Mouse (Mus musculus) hindbrain, postnatal 0 days (tissue): ENCODE results near the gene Ubtd1. TPM values are rescaled to one million over a fixed set of nuclear protein-coding genes. Genes with fewer than 3 reads are reported as not detected.

ENCODE experiments used
- ATAC-seq: fragments of 200-750 bp; cut with Nextera tagmentation; 2 replicates; pipeline ENCODE4 v1.8.0; 2017; ENCODE audit warnings: mild to moderate bottlenecking, moderate TSS enrichment, moderate library complexity
- DNase-seq: peaks from one replicate; pipeline ENCODE4 v3.0.0-alpha.2; 2015; ENCODE audit warnings: low spot score
- H3K27ac ChIP-seq: fragments of 300-500 bp; sonication (generic); 2 replicates; pipeline ENCODE4 v1.5.1; 2014; ENCODE audit warnings: mild to moderate bottlenecking
- H3K27me3 ChIP-seq: fragments of 300-500 bp; sonication (generic); 2 replicates; pipeline ENCODE4 v1.6.1; 2014; ENCODE audit warnings: low read length, mixed read lengths; ENCODE audit not compliant: insufficient read depth
- H3K36me3 ChIP-seq: fragments of 300-500 bp; sonication (generic); 2 replicates; pipeline ENCODE4 v1.6.1; 2014; ENCODE audit warnings: low read length, mixed read lengths; ENCODE audit not compliant: insufficient read depth
- H3K4me1 ChIP-seq: fragments of 300-500 bp; sonication (generic); 2 replicates; pipeline ENCODE4 v1.6.1; 2014; ENCODE audit warnings: antibody characterized with exemption, low read length, mixed read lengths; ENCODE audit not compliant: insufficient read depth
- H3K4me2 ChIP-seq: fragments of 300-500 bp; sonication (generic); 2 replicates; pipeline ENCODE4 v1.6.1; 2014; ENCODE audit warnings: low read depth, mild to moderate bottlenecking, low read length, moderate library complexity, mixed read lengths
- H3K4me3 ChIP-seq: fragments of 300-500 bp; sonication (generic); 2 replicates; pipeline ENCODE4 v1.5.1; 2014; ENCODE audit warnings: low read length
- H3K9ac ChIP-seq: fragments of 300-500 bp; sonication (generic); replicated peaks from 2 replicates; pipeline ENCODE4 v1.6.1; 2014; ENCODE audit warnings: mild to moderate bottlenecking, low read length, moderate library complexity, mixed read lengths
- H3K9me3 ChIP-seq: fragments of 300-500 bp; sonication (generic); 2 replicates; pipeline ENCODE4 v1.6.1; 2016; ENCODE audit warnings: low read length, mixed read lengths
- CTCF ChIP-seq: IDR thresholded peaks from 2 replicates; pipeline ENCODE4 v1.5.1; 2016; ENCODE audit warnings: antibody characterized with exemption, control low read depth, low read depth
- WGBS: fragments of 180-500 bp; shearing (Covaris S2); extraction: QIAGEN DNeasy Blood & Tissue Kit; methylation state at CpG from one replicate; pipeline ENCODE4 v1.1.7; 2014; 5-methylcytosine and 5-hydroxymethylcytosine counted together
- polyA plus RNA-seq: library from polyadenylated mRNA; unstranded; fragments of >200 nt; fragmentation: Nextera tagmentation; extraction: Ambion mirVana; gene quantifications from 2 replicates; pipeline ENCODE4 v1.2.1, GENCODE M21; 2015
- total RNA-seq: library from RNA; depleted of rRNA; stranded (reverse); fragments of >200 nt; gene quantifications from 2 replicates; pipeline ENCODE4 v1.2.3, GENCODE M21; 2014; rRNA removed

Ubtd1 gene
- total RNA-seq (19.9 and 22.4 TPM in 2 replicates), polyA plus RNA-seq (13.4 and 14.1 TPM in 2 replicates)

DNA sequence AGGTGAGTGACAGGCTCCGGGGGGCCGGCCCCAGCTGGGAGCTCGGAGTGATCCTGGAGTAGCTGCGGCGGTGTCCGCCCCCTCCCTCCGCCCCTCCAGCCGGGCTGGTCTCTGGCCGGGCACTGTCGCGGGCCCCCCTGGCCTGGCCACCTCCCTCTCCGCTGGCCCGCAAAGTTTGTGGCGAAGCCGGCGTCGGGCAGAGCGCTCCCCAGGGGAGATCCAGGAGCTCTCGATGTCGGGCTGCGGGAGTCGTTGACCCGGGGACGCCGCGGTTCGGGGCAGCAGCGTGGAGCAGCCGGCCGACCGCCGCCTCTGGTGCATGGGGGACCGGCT, at the start of gene Ubtd1:
Gene Ubtd1, plus strand, starts transcription at position 169 of the 333 bp plus-strand sequence.
- no peak for DNase-seq
- no peaks in the 10 kb centered on the region for H3K36me3 ChIP-seq
- WGBS: 1% methylated on average over 25 of the region's 33 CpGs
- ATAC-seq: no peak
- H3K4me2 ChIP-seq: peak within 1 kb of the TSS; percentile 93
- H3K9me3 ChIP-seq: no peaks in the 10 kb centered on the region
- H3K4me1 ChIP-seq: peaks cover 3% of the 10 kb centered on the region; the same call in 1 of the 2 replicates
- no peak for TF ChIP-seq CTCF
- no peaks in the 10 kb centered on the region for H3K27me3 ChIP-seq
- peak within 1 kb of the TSS; percentile 73 for H3K4me3 ChIP-seq
- H3K9ac ChIP-seq: peak within 1 kb of the TSS; percentile 64
- peak within 1 kb of the TSS; percentile 79 for H3K27ac ChIP-seq

DNA sequence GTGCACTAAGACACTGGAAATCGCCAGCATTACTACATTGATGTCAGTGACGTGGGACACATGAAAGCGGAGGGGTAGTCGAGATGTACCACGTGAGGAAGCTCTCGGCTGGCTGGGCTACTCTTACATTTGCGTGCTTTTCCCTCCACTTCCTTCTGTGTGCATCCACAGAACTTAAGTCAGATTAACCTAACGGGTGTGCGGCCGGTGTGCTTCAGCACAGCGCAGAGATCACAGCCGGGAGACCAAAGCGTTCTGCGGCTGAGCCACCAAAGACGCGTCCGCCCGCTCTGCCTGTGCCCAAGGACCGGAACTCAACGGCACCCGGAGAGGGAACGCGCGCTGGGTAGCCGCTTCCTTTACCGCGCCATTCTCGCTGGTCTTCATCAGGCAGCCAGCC, 48.9 kb upstream of the Ubtd1 start:
- peak overlapping the region; percentile 76 for H3K27ac ChIP-seq
- H3K4me1 ChIP-seq: peaks cover 7% of the 10 kb centered on the region
- under 1% methylated on average over 28 of the region's 28 CpGs for WGBS
- TF ChIP-seq CTCF: no peak
- H3K9ac ChIP-seq: peak overlapping the region; percentile 63
- DNase-seq: peak; percentile 18
- peaks cover 24% of the 10 kb centered on the region; the same call in 1 of the 2 replicates for H3K36me3 ChIP-seq
- H3K4me3 ChIP-seq: peak overlapping the region; percentile 65
- H3K4me2 ChIP-seq: peak overlapping the region; percentile 93
- no peaks in the 10 kb centered on the region for H3K27me3 ChIP-seq
- ATAC-seq: peak; percentile 16
- no peaks in the 10 kb centered on the region for H3K9me3 ChIP-seq

DNA sequence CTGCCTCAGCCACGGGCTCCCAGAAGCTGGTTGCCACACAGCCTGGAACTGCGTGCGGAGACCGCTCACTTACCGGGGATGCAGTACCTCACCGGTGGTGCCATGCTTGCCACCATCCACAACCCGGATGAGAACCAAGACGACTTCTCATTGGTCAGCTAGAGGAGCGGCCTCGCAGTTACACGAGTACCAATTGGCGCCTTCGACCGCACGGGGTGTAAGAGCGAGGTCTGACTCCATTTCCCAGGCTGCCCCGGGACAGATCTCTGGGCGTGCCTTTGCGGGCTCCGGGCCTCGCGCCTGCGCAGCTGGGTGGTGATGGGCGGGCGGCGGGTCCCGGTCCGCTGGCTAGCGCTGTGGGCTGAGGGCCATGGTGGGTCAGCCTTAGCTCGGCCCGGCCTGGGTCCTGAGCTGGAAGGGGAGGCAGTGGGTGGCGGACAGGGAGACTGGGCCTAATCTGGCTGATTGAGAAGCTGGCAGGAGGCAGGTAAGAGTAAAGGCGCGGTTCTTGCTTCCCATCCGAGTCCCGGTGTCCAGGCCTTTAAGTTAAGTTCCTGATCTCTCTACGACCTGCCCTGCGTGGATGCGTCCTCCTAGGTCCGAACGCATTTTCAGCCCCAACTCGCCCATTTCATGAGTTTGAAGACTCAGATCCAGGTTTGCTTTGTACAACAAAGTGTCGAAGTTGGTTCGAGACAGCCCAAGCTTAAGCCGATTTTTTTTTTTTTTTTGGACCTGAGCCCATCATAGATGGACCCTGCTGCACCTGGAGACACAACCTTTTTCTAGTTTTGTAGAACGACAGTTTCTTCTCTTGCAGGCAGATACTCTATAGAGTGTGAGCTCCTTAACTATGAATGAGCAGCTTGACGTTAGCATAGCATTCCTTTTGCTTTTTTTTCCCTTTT, 48.1 kb upstream of the Ubtd1 start, which contains the start of the genes Exosc1 and Zdhhc16:
Gene Exosc1, minus strand, starts transcription at position 245 of the 908 bp plus-strand sequence.
Gene Zdhhc16, plus strand, starts transcription at position 302 of the 908 bp plus-strand sequence.
- DNase-seq (peak; percentile 99), ATAC-seq (peak; percentile 100)
- Histone ChIP-seq H3K4me2 (peak within 1 kb of the TSS; percentile 93), H3K4me3 (peak within 1 kb of the TSS; percentile 65), H3K9me3 (no peaks in the 10 kb centered on the region), H3K9ac (peak within 1 kb of the TSS; percentile 63), H3K36me3 (peaks cover 22% of the 10 kb centered on the region), H3K27me3 (no peaks in the 10 kb centered on the region), H3K27ac (peak within 1 kb of the TSS; percentile 76), H3K4me1 (peaks cover 7% of the 10 kb centered on the region)
- no peak for TF ChIP-seq CTCF
- WGBS: under 1% methylated on average over 47 of the region's 47 CpGs

DNA sequence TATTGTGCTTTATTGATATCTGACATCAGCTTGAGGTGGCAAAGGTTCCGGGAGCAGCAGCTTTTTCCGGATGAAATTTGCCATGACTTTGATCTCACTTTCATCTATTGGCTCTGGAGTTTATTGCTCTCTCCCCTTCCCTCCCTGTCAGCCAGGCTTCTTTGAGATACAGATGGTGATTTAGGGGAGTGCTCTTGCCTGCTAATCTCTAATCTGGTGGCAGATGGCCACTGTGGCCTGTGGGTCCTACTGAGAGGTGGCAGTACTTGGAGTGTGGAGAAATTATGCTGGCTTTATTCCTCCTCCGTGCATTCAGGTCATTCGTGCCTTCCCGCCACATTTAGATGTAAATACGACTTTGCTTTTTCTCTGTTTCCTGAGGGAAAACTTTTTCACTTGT, 47.4 kb upstream of the Ubtd1 start:
- WGBS: 22% methylated on average over 6 of the region's 6 CpGs
- peak; percentile 24 for DNase-seq

DNA sequence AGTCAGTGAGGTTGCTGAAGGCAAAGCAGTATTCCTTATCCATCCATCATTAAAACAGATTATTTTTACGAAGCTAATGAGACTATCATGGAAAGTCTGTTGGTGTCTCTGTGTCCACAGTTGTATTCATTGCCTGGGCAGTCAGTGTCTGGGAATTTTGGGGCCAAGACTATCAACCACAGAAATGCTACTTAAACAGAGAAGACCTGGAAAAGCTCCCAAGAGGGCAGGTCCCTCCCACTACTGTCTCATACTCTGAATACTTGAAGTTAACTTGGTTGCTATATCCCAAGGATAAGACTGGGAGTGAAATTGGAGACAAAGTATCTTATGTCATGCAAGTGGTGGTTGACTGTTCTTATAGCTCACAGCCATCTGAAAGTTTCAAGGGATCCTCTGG, 45.6 kb upstream of the Ubtd1 start:
- ATAC-seq: no peak
- 82% methylated on average over 1 of the region's 1 CpGs for WGBS
- no peak for TF ChIP-seq CTCF

More for the DNA sequence above, 47.4 kb upstream of the Ubtd1 start:
- Histone ChIP-seq H3K27me3 (no peaks in the 10 kb centered on the region), H3K4me3 (peak overlapping the region; percentile 65), H3K4me2 (peak overlapping the region; percentile 69), H3K27ac (no peak overlapping the region), H3K9ac (peak overlapping the region; percentile 63), H3K9me3 (no peaks in the 10 kb centered on the region), H3K4me1 (peaks cover 7% of the 10 kb centered on the region), H3K36me3 (peaks cover 19% of the 10 kb centered on the region)
- TF ChIP-seq CTCF: no peak
- no peak for ATAC-seq

DNA sequence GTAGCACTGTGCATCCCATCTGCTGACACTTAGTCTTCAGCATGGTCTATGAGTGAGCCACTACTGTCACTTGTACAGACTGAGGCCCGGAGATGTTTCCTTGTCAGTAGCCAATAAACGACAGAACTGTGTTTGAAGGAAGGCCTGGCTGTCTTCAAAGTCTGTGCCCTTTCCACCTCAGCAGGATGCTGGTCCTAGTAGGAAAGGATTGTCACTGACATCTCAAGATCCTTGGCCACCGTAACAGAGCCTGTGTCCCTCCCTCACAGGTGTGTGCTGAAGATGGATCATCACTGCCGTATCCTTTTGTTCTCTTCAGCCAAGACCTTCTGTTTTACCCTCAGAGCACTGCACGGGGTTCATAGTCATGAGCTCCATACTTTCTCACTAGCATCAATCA, 43.0 kb upstream of the Ubtd1 start:
- Histone ChIP-seq H3K36me3 (peaks cover 47% of the 10 kb centered on the region), H3K27me3 (no peaks in the 10 kb centered on the region), H3K4me1 (peaks cover 7% of the 10 kb centered on the region), H3K9me3 (no peaks in the 10 kb centered on the region), H3K27ac (no peak overlapping the region), H3K4me2 (no peak overlapping the region), H3K4me3 (no peak overlapping the region), H3K9ac (no peak overlapping the region)
- 89% methylated on average over 5 of the region's 5 CpGs for WGBS
- TF ChIP-seq CTCF: no peak
- ATAC-seq (no peak), DNase-seq (no peak)

More for the DNA sequence above, 45.6 kb upstream of the Ubtd1 start:
- no peak overlapping the region for H3K4me3 ChIP-seq
- H3K4me1 ChIP-seq: peaks cover 7% of the 10 kb centered on the region
- no peaks in the 10 kb centered on the region for H3K27me3 ChIP-seq
- no peak for DNase-seq
- no peak overlapping the region for H3K4me2 ChIP-seq
- H3K9me3 ChIP-seq: no peaks in the 10 kb centered on the region
- no peak overlapping the region for H3K9ac ChIP-seq
- peaks cover 28% of the 10 kb centered on the region for H3K36me3 ChIP-seq
- H3K27ac ChIP-seq: no peak overlapping the region
